Mouse (Mus musculus): Measurements from ENCODE around the gene Mxd1.

The Mxd1 gene

GRCm38 (mm10) chr6:86598742-86599193 lies 70.2 kb downstream of the Mxd1 start:
- DNase-seq, result no peak

Data from kidney, adult 9 months (tissue).